Mouse (Mus musculus) embryo, embryonic 10 days (tissue): Measurements from ENCODE around the gene Azin2.
A peak's percentile ranks its signal among the peaks of the same experiment; 100 is the strongest.

Experiments
- DNase-seq: peaks from one replicate; pipeline ENCODE4 v3.0.0-alpha.2; 2015; ENCODE audit warnings: low spot score

Gene Azin2

GRCm38 (mm10) chr4:128977217-128977616 is 15.0 kb upstream of the Azin2 start:
- DNase-seq: no peak

- no peak for DNase-seq
These were observed 14.3 kb upstream of the Azin2 start for GRCm38 (mm10) chr4:128976577-128976976.

- DNase-seq: no peak
These were observed 12.4 kb upstream of the Azin2 start for GRCm38 (mm10) chr4:128974677-128975076.

GRCm38 (mm10) chr4:128971065-128971694 is 8.9 kb upstream of the Azin2 start:
- peak; percentile 80 for DNase-seq

GRCm38 (mm10) chr4:128970417-128970807 is 8.2 kb upstream of the Azin2 start:
- no peak for DNase-seq

GRCm38 (mm10) chr4:128969607-128970416 is 7.6 kb upstream of the Azin2 start:
- no peak for DNase-seq

GRCm38 (mm10) chr4:128969081-128969480 is 6.8 kb upstream of the Azin2 start:
- no peak for DNase-seq

GRCm38 (mm10) chr4:128966751-128967150 is 4.5 kb upstream of the Azin2 start:
- peak; percentile 3 for DNase-seq

- DNase-seq: no peak
These were observed 666 bp upstream of the Azin2 start for GRCm38 (mm10) chr4:128962926-128963290.

GRCm38 (mm10) chr4:128961301-128962028 is 777 bp downstream of the Azin2 start:
- DNase-seq: peak; percentile 27

GRCm38 (mm10) chr4:128959676-128960075 is 2.6 kb downstream of the Azin2 start:
- DNase-seq: no peak

GRCm38 (mm10) chr4:128958849-128959248 is 3.4 kb downstream of the Azin2 start:
- no peak for DNase-seq

GRCm38 (mm10) chr4:128958156-128958555 is 4.1 kb downstream of the Azin2 start:
- DNase-seq: no peak

- DNase-seq: peak; percentile 77
These were observed 4.9 kb downstream of the Azin2 start for GRCm38 (mm10) chr4:128957155-128957911.

GRCm38 (mm10) chr4:128953851-128954250 is 8.4 kb downstream of the Azin2 start:
- DNase-seq: no peak

- DNase-seq: no peak
These were observed 11.8 kb downstream of the Azin2 start for GRCm38 (mm10) chr4:128950461-128950860.

- DNase-seq: peak; percentile 38
These were observed 12.7 kb downstream of the Azin2 start for GRCm38 (mm10) chr4:128949470-128950005.

- DNase-seq: peak; percentile 71
These were observed 14.0 kb downstream of the Azin2 start for GRCm38 (mm10) chr4:128948137-128948674.

- no peak for DNase-seq
These were observed 14.8 kb downstream of the Azin2 start for GRCm38 (mm10) chr4:128947326-128947933.

GRCm38 (mm10) chr4:128946736-128947135 is 15.5 kb downstream of the Azin2 start:
- no peak for DNase-seq

GRCm38 (mm10) chr4:128942346-128942745 is 19.9 kb downstream of the Azin2 start:
- no peak for DNase-seq
